Mouse (Mus musculus) thymus, adult 2 months (tissue): ENCODE data around the gene Emilin2. TPM values are rescaled to one million over a fixed set of nuclear protein-coding genes. Genes with fewer than 3 reads are reported as not detected.
A peak's percentile ranks its signal among the peaks of the same experiment; 100 is the strongest.

Experiments
- DNase-seq: peaks from one replicate; pipeline ENCODE4 v3.0.0; 2021
- H3K27ac ChIP-seq: fragments of 200-500 bp; 2 replicates; pipeline ENCODE4 v1.5.1; 2012; ENCODE audit warnings: low read length, control low read depth; ENCODE audit not compliant: control insufficient read depth, insufficient read depth
- H3K27me3 ChIP-seq: fragments of 200-500 bp; 2 replicates; pipeline ENCODE4 v1.6.1; 2012; ENCODE audit warnings: mild to moderate bottlenecking, low read length, moderate library complexity, mixed read lengths; ENCODE audit not compliant: control insufficient read depth, insufficient read depth
- H3K36me3 ChIP-seq: fragments of 200-500 bp; 2 replicates; pipeline ENCODE4 v1.6.1; 2012; ENCODE audit warnings: mild to moderate bottlenecking, low read length, moderate library complexity; ENCODE audit not compliant: control insufficient read depth, insufficient read depth
- H3K4me1 ChIP-seq: fragments of 200-500 bp; replicated peaks from 2 replicates; pipeline ENCODE4 v1.6.1; 2012; ENCODE audit warnings: low read length; ENCODE audit not compliant: control insufficient read depth, insufficient read depth
- H3K4me3 ChIP-seq: fragments of 200-500 bp; 2 replicates; pipeline ENCODE4 v1.5.1; 2012; ENCODE audit warnings: mild to moderate bottlenecking, low read length, control low read depth, moderate library complexity; ENCODE audit not compliant: control insufficient read depth, insufficient read depth
- CTCF ChIP-seq: fragments of 200-500 bp; IDR thresholded peaks from 2 replicates; pipeline ENCODE4 v1.5.1; 2012; ENCODE audit warnings: mild to moderate bottlenecking, control low read depth, low read length, moderate library complexity, borderline replicate concordance; ENCODE audit not compliant: control insufficient read depth, poor library complexity, insufficient read depth; ENCODE audit errors: extremely low read depth
- POLR2A ChIP-seq: fragments of 200-500 bp; IDR thresholded peaks from 2 replicates; pipeline ENCODE4 v1.6.1; 2012; ENCODE audit warnings: mild to moderate bottlenecking, low read length, control low read depth, moderate library complexity; ENCODE audit not compliant: control insufficient read depth, poor library complexity, insufficient read depth; ENCODE audit errors: extremely low read depth
- WGBS: fragments of 180-500 bp; shearing (Covaris S2); methylation state at CpG from one replicate; pipeline ENCODE4 v1.1.7; 2018; 5-methylcytosine and 5-hydroxymethylcytosine counted together
- polyA plus RNA-seq: library from polyadenylated mRNA; depleted of rRNA; stranded (reverse); fragments of >200 nt; gene quantifications from 2 replicates; pipeline ENCODE4 v1.2.3, GENCODE M21; 2012

The Emilin2 gene
- polyA plus RNA-seq, 1 experiment: 8.7 TPM

DNA sequence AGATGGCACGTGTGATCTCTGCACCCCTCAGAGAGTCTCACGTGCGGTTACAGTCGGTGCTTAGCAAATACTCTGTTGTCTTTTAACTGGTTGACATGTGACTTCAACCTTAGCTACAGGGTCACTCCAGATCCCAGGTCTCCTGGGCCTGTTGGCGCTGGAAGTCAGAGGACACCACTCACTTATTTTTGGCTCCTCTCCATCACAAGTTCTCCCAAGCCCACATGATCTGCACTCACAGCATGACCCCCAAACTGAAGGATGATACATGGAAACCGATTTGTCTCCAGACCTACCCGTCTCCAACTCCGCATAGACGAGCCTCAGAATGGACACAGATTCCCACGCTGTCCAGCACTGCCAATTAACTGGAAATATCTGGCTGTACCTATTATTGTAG lies 43.6 kb downstream of the Emilin2 start:
- Histone ChIP-seq H3K4me3 (no peak overlapping the region), H3K27me3 (no peaks in the 10 kb centered on the region), H3K27ac (no peak overlapping the region), H3K36me3 (no peaks in the 10 kb centered on the region), H3K4me1 (no peaks in the 10 kb centered on the region)
- DNase-seq: no peak
- WGBS: 96% methylated on average over 10 of the region's 10 CpGs
- TF ChIP-seq CTCF (no peak), POLR2A (no peak)

DNA sequence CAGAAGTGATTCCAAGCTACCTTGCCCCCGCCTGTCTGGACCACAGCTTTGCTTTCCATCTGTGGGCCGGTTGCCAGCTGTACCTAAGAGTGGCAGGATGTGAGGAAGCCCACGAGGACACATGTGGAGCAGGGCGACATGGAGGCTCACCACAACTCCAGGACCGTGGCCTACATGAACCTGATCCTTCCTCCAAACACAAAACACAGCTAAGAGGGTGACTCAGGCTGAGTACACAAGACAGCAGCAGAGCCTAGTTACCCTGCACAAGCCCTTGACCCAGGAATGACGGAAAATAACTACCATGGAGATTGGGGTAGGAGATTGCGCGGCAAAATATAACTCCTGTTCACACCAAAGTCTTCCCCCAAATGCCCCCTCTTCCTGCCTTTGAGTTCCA lies 44.4 kb downstream of the Emilin2 start:
- Histone ChIP-seq H3K27ac (no peak overlapping the region), H3K27me3 (no peaks in the 10 kb centered on the region), H3K4me3 (no peak overlapping the region), H3K4me1 (no peaks in the 10 kb centered on the region), H3K36me3 (no peaks in the 10 kb centered on the region)
- no peak for DNase-seq
- TF ChIP-seq POLR2A (no peak), CTCF (no peak)
- WGBS: 56% methylated on average over 8 of the region's 8 CpGs

DNA sequence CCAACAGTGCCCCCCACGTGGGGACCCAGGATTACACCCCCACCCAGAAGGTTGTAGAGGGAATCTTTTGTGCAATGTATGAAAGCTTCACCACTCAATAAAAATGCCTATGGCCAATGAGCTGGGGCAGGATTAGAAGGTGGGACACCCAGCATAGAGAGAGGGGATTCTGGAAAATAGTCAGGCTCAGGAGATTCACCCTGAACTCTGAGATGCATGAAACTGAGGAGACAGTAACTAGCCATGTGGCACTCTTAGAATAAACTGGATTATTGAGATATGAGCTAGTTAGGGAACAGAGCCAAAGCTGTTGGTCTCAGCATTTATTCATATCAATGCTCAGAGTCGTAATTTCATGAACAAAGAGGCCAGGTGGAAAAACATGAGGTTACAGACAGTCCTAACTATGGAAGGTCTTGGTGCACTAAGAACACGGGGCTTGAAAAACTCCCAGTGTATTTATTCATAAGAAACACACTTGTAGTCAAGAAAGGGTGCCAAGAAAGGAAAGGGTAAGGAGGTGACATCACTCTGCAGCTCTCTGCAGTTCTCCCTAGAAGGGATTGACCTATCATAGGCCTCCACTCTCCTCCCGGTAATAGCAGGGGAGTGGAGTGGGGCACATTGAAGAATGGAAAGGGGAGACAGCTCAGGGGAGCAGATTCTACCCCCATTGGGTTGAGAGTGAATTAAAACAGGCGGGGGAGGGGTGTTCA lies 46.3 kb downstream of the Emilin2 start:
- Histone ChIP-seq H3K4me1 (no peaks in the 10 kb centered on the region), H3K4me3 (no peak overlapping the region), H3K27ac (no peak overlapping the region), H3K36me3 (no peaks in the 10 kb centered on the region), H3K27me3 (no peaks in the 10 kb centered on the region)
- no peak for DNase-seq
- TF ChIP-seq CTCF (no peak), POLR2A (no peak)
- 46% methylated on average over 5 of the region's 5 CpGs for WGBS

DNA sequence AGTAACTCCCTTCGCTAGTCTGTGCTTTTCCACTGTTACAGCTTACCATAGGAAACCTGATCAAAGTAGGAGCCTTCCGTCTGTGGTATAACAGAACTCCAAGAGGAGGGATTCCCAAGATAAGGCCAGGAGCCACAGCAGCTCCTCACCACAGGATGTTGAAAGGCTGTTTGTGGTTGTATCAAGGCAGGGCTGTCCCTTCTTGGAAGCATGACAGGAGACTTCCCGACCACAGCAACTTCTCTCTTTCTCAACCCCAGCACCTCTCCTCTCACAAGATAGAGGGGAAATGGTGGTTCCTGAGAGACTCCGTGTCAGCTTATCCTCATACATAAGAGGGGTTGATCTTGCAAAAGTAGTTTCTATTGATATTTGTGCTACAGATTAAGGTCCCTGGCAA lies 47.0 kb downstream of the Emilin2 start:
- 7% methylated on average over 4 of the region's 4 CpGs for WGBS
- DNase-seq: no peak
- H3K27ac ChIP-seq: no peak overlapping the region
- TF ChIP-seq CTCF: no peak
- no peak for TF ChIP-seq POLR2A
- H3K36me3 ChIP-seq: no peaks in the 10 kb centered on the region
- H3K4me3 ChIP-seq: no peak overlapping the region
- no peaks in the 10 kb centered on the region for H3K27me3 ChIP-seq
- no peaks in the 10 kb centered on the region for H3K4me1 ChIP-seq

DNA sequence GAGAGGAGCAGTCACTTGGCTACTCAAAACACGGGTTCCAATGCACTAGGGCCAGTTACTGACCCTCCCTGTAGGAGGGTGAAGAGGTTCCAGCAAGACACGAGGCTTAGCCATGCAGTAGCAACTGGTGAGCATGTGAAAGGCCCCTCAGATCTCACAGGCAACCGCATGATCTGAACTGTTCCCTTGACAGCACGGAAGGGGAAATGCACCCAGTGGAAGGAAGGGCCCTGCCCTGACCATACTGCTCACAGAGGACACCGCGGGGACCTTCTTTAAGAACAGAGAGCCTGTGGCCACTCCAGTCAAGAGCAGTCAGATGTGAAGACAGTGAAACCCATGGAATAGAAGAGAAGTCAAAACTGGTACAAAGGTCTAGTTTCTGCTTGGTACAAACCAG lies 48.6 kb downstream of the Emilin2 start:
- Histone ChIP-seq H3K36me3 (no peaks in the 10 kb centered on the region), H3K27ac (no peak overlapping the region), H3K27me3 (no peaks in the 10 kb centered on the region), H3K4me1 (no peaks in the 10 kb centered on the region), H3K4me3 (no peak overlapping the region)
- peak; percentile 7 for DNase-seq
- TF ChIP-seq POLR2A: no peak
- TF ChIP-seq CTCF: no peak
- 9% methylated on average over 6 of the region's 6 CpGs for WGBS

DNA sequence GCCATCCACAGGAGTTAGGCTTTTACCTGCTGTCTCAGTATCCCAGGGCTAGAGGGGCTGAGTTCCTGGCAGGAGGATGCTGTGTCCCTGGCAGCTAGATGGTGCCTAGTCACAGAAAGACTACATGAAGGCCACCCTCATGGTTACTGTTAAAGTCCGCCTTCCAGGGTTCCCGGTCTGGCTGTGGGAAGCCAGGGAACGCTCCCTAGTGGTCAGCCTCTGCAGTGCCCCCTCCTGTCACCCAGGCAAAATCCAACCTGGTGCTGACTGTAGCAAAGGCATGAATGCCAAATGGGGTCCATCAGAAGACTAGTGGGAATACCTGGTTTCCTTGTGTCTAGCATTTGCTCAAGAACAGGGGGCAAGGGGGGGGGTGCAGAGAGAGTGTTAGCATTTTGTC lies 51.1 kb downstream of the Emilin2 start:
- no peaks in the 10 kb centered on the region for H3K36me3 ChIP-seq
- TF ChIP-seq POLR2A: no peak
- no peak for TF ChIP-seq CTCF
- H3K4me1 ChIP-seq: no peaks in the 10 kb centered on the region
- H3K4me3 ChIP-seq: no peak overlapping the region
- H3K27me3 ChIP-seq: no peaks in the 10 kb centered on the region
- no peak for DNase-seq
- WGBS: 83% methylated on average over 3 of the region's 3 CpGs
- no peak overlapping the region for H3K27ac ChIP-seq

DNA sequence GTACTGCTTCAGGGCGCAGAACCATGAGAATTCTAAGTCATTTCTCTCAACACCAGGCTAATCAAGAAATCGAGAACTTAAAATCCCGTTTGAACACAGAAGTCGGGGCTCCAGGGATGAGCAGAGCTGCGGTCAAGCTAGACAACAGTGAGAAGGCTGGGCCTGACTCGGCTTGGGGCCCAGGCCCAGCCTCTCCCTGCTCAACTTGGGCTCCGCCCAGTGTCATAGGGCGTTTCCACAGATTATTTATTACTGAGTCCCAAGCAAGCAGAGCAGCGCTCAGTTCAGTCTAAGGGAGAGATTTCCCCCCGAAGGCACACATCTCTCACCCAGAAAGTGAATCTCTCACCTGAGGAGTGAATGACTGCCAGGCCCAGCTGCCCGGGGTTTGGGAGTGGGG lies 52.1 kb downstream of the Emilin2 start:
- 58% methylated on average over 11 of the region's 11 CpGs for WGBS
- no peak for DNase-seq
- Histone ChIP-seq H3K4me3 (no peak overlapping the region), H3K36me3 (no peaks in the 10 kb centered on the region), H3K4me1 (no peaks in the 10 kb centered on the region), H3K27me3 (no peaks in the 10 kb centered on the region), H3K27ac (no peak overlapping the region)
- no peak for TF ChIP-seq POLR2A
- no peak for TF ChIP-seq CTCF
